Mouse (Mus musculus) ES-Bruce4 (cell line): ENCODE measurements at regions not wholly inside any gene's neighbourhood (a gene's known extent, or its start where the extent isn't known, plus 50 kb on each side); places are given as distances from the start of the nearest gene placed in this dataset.

Experiments
- CTCF ChIP-seq: IDR thresholded peaks from one replicate; pipeline ENCODE4 v1.8.1; 2011; ENCODE audit warnings: low read depth, low read length
- POLR2A ChIP-seq: IDR thresholded peaks from one replicate; pipeline ENCODE4 v1.8.1; 2011; ENCODE audit warnings: low read length; ENCODE audit not compliant: insufficient read depth

- TF ChIP-seq POLR2A: no peak
- TF ChIP-seq CTCF: no peak
Measured at GRCm38 (mm10) chr6:93084286-93084685, 141.0 kb upstream of the Adamts9 start.
